Mouse (Mus musculus) leukemia stem cell, adult 10-12 weeks (primary cell): ENCODE measurements around the gene Nop53. TPM values are rescaled to one million over a fixed set of nuclear protein-coding genes. Genes with fewer than 3 reads are reported as not detected.

Experiments used
- polyA plus RNA-seq: library from polyadenylated mRNA; stranded (reverse); fragments of >175 nt; gene quantifications from 2 replicates; pipeline ENCODE4 v1.2.3, GENCODE M21; 2012; ENCODE audit warnings: low replicate concordance

The Nop53 gene
- polyA plus RNA-seq, result 399 and 526 TPM in 2 replicates

DNA sequence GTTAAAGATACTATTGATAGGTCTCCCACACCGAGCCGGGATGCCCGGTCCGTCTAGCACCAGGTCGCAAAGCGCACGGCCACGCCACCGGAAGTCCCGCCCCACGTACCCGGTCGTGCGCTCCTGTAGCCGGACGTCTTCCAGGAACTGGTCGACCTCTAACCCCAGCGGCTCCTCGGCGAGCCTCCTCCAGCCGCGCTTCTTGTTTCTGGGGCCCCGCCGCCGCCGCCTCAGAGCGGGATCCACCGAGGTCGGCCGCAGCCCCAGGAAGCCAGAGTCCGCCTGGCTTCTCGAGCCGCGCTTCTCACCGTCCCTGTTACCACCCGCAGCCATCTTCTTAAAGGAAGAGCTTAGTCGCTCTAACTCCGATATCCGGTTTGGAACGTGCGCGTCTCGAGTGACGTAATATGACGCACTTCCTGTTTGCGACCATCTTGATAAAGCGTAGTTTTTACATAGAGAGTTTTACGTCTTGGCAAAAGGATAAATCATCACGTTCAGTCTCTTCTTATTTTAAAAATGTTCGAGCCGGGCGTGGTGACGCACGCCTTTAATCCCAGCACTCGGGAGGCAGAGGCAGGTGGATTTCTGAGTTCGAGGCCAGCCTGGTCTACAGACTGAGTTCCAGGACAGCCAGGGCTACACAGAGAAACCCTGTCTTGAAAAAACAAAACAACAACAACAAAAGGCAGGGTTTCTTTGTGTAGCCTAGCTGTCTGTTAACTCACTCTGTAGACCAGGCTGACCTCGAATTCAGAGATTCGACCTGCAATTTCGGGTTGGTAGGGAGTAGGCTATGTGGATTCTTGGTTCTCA lies at the start of gene Nop53:
Gene Nop53, minus strand, starts transcription at position 354 of the 816 bp plus-strand sequence.

DNA sequence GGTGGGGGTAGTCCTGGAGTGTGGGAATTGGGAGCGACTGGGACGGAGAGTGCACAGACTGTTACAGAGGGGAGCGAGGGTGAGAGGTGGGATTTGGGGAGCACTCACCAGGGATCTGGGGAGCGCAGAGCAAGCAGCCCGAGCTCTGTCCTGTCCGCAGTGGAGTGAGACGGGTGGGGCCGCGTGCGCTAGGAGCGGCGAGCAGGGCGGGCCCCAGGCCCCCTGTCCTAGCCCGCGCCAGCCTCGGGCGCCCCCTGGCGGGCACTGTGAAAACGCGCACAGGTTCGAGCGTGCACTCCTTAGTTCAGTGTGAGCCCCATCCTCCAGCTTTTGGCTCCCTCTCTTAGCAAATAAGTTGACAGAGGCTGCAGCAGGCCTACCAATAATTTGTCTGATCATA lies 21.4 kb upstream of the Nop53 start, which contains the start of gene Ehd2:
Gene Ehd2, minus strand, starts transcription at position 256 of the 400 bp plus-strand sequence.

DNA sequence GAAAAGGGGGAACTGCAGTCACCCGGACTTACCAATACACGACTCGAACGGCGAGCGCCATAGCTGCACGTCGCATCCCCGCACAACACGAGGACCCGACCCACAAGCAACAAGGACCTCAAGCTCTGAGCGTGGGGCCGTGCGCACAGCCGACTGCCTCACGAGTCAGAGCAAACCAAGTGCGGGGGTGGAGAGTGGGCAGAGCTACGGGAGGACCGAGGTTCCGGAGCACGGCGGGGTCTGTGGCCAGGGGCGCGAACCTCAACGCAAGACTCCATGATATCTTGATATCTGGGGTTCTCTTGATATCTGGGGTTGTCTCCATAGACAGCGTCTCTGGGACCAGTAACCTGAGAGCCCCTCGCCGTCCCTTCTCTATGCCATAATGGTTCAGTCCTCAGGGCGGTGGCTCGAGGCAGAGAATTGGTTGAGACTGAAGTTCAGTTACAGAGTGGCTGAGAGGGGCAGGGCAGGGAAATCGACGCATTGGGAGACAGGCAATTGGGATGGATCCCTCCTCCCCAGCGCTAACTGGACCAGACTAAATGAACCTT lies 23.6 kb downstream of the Nop53 start, which contains the start of gene Selenow:
Gene Selenow, minus strand, starts transcription at position 183 of the 554 bp plus-strand sequence.

Other genes starting within 250 kb of the Nop53 start
- gene Obox5, start 195.9 kb downstream of the Nop53 start, polyA plus RNA-seq, result not detected in 2 replicates
- not detected in 2 replicates for gene Obox6, start 106.4 kb downstream of the Nop53 start, polyA plus RNA-seq
- gene Crx, start 66.1 kb downstream of the Nop53 start, polyA plus RNA-seq, result not detected in 2 replicates
- not detected in 2 replicates for gene Crxos, start 63.5 kb downstream of the Nop53 start, polyA plus RNA-seq
- gene Selenow, start 23.7 kb downstream of the Nop53 start, polyA plus RNA-seq, result 179 and 674 TPM in 2 replicates
- 1.4 and 4.0 TPM in 2 replicates for gene Ehd2, start 21.5 kb upstream of the Nop53 start, polyA plus RNA-seq
- 93.7 and 130 TPM in 2 replicates for gene Bicra, start 101.8 kb upstream of the Nop53 start, polyA plus RNA-seq
- 0.07 TPM in 1 of 2 replicates, not detected in the other for gene Zfp541, start 115.7 kb upstream of the Nop53 start, polyA plus RNA-seq
- 213 and 314 TPM in 2 replicates for gene Napa, start 152.4 kb upstream of the Nop53 start, polyA plus RNA-seq
- 7.2 and 17.1 TPM in 2 replicates for gene Kptn, start 173.8 kb upstream of the Nop53 start, polyA plus RNA-seq
- gene Slc8a2, start 183.8 kb upstream of the Nop53 start, polyA plus RNA-seq, result 0.15 and 0.18 TPM in 2 replicates
- gene Meis3, start 229.0 kb upstream of the Nop53 start, polyA plus RNA-seq, result 2.8 and 3.3 TPM in 2 replicates